Mouse (Mus musculus): ENCODE results near the gene Rnf157.
"Not testable (repeated sequence)": the region's sequence is repeated elsewhere in the genome, so short reads cannot be mapped to it uniquely, and the experiment has no call there.

Gene Rnf157

GRCm38 (mm10) chr11:116433356-116434286 lies 20.8 kb upstream of the Rnf157 start, which contains the start of gene Ubald2:
Gene Ubald2, plus strand, starts transcription at chr11:116434094.
- DNase-seq, result peak; percentile 100

DNA sequence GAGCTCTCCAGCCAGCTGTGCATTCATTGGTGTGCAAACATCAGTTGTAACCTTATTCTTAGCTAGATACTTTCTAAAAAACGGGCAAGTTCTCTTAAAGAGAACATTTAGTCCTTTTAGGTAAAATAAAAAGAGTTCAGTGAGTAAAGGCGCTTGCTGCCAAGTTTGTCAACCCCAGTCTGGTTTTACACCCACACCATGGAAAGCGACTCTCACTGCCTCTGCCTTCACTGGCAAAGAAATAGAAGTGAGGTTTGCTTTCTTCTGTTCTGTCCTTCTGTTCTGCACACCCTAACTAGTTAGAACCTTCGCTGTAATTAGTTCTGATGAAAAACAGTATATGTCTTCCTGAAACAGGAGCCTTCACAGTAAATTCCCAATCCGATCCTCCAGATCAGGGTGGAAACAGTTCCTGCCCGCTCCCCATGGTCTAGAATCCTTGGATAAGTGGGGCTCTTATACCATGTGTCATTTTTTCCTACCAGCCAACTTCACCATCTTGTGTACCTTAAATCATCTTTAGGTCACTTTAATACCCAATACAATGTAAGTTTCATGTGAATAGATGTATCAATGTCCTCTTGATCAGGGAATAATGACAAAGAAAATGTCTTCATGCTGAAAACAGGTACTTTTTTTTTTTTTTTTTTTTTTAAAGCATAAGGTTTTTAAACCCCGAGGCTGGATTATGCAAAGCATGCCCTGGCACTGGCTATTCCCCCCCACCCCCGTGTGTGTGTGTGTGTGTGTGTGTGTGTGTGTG lies 19.9 kb upstream of the Rnf157 start:
- DNase-seq, result peak; percentile 77

- DNase-seq, result no peak
Measured at GRCm38 (mm10) chr11:116432127-116432526, 19.3 kb upstream of the Rnf157 start.

GRCm38 (mm10) chr11:116431428-116432077 lies 18.7 kb upstream of the Rnf157 start:
- no peak for DNase-seq

DNA sequence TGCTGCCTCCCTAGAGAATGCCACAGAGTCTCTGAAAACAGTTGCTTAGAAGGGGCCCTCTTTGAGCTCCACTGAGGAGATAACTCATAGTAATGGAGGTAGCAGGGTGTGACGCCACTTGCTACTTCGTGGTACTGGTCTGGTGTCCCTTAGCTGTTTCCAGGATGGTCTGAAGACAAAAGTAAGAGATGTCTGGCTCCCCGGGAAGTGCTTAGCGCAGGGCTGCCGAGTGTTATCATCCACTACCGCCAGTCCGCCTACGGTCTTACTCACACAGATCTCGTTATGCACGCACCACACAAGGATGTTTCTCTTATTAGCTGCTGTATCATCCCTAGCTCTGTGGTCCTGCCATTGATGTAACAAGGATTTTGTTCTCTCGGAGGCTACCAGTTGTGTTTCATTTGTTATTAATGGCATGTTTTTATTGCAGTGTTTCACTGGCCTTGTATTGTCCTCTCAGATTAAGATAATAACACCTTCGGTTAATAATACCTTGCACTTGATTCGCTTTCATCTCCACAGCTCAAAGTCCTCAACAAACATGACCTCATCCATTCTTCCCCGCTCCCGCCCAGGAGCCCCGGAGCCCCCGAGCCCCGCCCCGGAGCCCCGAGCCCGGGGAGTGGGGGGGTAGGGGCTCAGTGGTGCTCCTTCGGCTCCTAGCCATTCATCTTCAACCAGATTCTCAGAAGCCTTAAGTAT lies 18.0 kb upstream of the Rnf157 start:
- no peak for DNase-seq

- DNase-seq, result no peak
Measured at GRCm38 (mm10) chr11:116429862-116430613, 17.2 kb upstream of the Rnf157 start.

GRCm38 (mm10) chr11:116428872-116429859 lies 16.3 kb upstream of the Rnf157 start:
- DNase-seq, result no peak

DNA sequence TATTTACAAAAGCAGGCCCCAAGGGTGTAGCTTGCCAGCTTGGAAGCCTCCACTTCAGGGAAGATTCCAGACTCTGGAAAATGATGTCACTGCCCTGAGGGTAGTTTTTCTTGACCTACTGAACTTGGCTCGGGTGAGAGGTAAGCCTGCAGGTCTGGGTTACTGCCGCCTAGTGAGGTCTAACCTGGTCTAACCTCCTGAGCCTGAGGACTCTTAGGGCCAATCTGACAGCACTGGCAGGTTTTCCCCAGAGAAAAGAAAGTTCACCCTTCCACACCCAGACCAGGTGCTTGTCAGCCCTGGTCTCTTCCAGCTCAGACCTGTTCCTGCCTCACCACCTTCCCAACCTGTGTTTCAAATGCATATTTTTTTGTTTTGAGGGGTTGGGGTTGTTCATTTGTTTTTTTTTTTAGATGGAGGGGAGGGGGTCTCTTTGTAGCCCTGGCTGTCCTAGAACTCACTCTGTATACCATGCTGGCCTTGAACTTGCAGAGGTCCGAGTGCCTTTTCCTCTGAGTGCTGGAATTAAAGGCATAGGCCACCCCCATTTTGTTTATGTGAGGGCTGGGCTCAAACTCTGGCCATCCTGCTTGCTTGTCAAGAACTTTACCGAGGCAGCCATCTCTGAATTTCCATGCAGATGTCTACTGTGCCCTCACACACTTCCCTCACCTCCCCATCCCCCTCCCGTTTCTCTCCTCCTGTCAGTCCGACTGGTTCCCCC lies 14.2 kb upstream of the Rnf157 start:
- no peak for DNase-seq

- not testable (repeated sequence) for DNase-seq
Measured at GRCm38 (mm10) chr11:116426328-116426727, 13.5 kb upstream of the Rnf157 start.

- no peak for DNase-seq
Measured at GRCm38 (mm10) chr11:116424621-116425407, 12.0 kb upstream of the Rnf157 start.

DNA sequence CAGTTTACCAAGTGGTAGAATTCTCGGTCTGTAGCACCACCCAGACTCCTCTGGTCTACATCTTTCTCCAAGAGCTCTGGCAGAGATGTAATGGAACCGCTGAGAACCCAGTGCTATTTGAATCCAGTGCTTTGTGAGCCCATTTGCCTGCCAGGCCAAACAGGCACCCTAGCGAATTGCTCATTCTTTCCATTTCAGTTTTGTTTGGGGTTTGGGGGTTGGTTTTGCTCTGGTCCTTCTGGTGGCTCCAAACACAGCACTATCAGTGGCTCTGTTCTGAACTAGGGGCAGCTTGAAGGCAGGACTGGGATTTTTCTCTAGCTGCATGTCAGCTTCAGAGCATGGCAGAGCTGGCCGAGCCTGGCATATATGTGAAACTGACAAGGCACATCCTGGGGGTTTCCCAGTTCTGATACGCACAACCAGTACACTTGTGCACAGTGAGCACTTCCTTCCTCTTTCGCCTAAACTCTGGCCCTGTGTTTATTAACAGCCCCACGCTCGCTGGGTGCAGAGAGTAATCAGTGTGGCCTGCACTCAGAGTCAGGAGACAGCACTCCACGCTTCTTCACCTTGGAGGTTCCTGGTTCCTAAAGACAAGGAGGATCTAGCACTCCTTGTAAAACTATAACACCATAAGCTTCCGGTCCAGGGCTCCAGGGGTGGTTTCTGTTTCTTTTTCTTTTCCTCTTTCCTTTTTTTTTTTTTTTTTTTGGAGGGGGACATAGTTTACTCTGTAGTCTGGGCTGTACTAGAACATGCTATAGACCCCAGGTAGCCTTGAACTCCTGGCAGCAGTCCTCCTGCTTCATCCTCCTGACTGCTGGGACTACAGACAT lies 11.2 kb upstream of the Rnf157 start:
- DNase-seq, result no peak

GRCm38 (mm10) chr11:116423214-116423613 lies 10.4 kb upstream of the Rnf157 start:
- DNase-seq, result no peak

- no peak for DNase-seq
Measured at GRCm38 (mm10) chr11:116422562-116422961, 9.7 kb upstream of the Rnf157 start.

- no peak for DNase-seq
Measured at GRCm38 (mm10) chr11:116421102-116421501, 8.3 kb upstream of the Rnf157 start.

DNA sequence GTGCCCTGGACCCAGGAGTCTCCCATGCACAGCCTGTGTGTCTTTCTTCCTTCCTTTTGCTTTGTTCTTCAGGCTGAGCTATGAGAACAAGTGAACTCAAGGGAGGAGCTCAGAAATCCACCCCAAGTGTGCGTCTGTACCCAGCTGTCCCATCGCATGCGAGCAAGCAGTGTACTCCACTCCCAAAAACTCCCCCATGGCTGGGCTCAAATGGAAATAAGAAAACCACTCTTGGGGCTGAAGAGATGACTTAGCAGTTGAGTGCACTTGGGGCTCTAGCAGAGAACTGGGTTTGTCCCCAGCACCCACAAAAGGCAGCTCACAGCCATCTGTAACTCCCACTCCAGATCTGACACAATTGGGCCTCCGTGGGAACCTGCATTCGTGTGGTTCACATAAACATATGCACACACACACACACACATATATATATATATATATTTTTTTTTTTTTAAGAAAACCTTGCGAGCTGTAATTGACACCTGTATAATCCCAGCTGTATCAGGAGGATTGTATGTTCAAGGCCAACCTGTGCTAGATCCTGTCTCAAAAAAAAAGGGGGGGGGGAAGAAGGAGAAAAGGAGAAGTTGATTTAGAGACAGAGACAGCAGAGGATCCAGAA lies 6.1 kb upstream of the Rnf157 start:
- DNase-seq, result no peak

GRCm38 (mm10) chr11:116418194-116418840 lies 5.5 kb upstream of the Rnf157 start:
- peak; percentile 34 for DNase-seq

DNA sequence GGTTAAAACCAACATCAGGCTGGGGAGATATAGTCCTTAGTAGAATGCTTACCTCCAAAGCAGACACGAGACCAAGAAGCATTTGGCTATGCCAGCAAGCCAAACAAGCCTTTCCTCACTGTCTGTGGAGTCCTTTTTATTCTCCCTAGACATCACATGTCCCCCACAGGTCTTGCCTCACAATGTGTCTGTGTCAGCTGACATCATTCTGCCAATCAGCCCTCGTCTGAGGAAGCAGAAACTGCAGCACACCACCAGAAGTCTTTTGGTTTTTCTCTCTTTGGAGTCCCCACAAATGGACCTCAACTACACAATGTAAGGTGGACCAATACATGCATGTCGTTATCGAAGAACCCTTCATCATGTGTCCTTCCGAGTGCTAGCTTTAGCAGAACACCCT lies 4.2 kb upstream of the Rnf157 start:
- no peak for DNase-seq

Data from right cerebral cortex, adult 18-20 months (tissue).